Mouse (Mus musculus) heart, postnatal 0 days (tissue): ENCODE measurements at regions not wholly inside any gene's neighbourhood (a gene's known extent, or its start where the extent isn't known, plus 50 kb on each side); places are given as distances from the start of the nearest gene placed in this dataset.
A peak's percentile ranks its signal among the peaks of the same experiment; 100 is the strongest.

Experiments
- ATAC-seq: fragments of 200-750 bp; cut with Nextera tagmentation; 2 replicates; pipeline ENCODE4 v1.8.0; 2017; ENCODE audit warnings: low read depth, moderate number of reproducible peaks, moderate library complexity; ENCODE audit not compliant: insufficient read depth
- DNase-seq: peaks from one replicate; pipeline ENCODE4 v3.0.0-alpha.2; 2016; ENCODE audit warnings: low spot score
- H3K27ac ChIP-seq: fragments of 300-500 bp; sonication (generic); 2 replicates; pipeline ENCODE4 v1.5.1; 2014; ENCODE audit warnings: low read depth, mild to moderate bottlenecking
- H3K27me3 ChIP-seq: fragments of 300-500 bp; sonication (generic); 2 replicates; pipeline ENCODE4 v1.6.1; 2014; ENCODE audit warnings: low read length, mixed read lengths; ENCODE audit not compliant: control insufficient read depth, insufficient read depth
- H3K36me3 ChIP-seq: fragments of 300-500 bp; sonication (generic); replicated peaks from 2 replicates; pipeline ENCODE4 v1.6.1; 2014; ENCODE audit warnings: low read length, mixed read lengths; ENCODE audit not compliant: control insufficient read depth, insufficient read depth
- H3K4me1 ChIP-seq: fragments of 300-500 bp; sonication (generic); 2 replicates; pipeline ENCODE4 v1.6.1; 2014; ENCODE audit warnings: antibody characterized with exemption; ENCODE audit not compliant: control insufficient read depth, insufficient read depth
- H3K4me2 ChIP-seq: fragments of 300-500 bp; sonication (generic); 2 replicates; pipeline ENCODE4 v1.6.1; 2014; ENCODE audit warnings: low read depth, mild to moderate bottlenecking, low read length, moderate library complexity
- H3K4me3 ChIP-seq: fragments of 300-500 bp; sonication (generic); 2 replicates; pipeline ENCODE4 v1.5.1; 2014; ENCODE audit warnings: low read depth, low read length
- H3K9ac ChIP-seq: fragments of 300-500 bp; sonication (generic); replicated peaks from 2 replicates; pipeline ENCODE4 v1.6.1; 2014; ENCODE audit warnings: low read depth, low read length, mixed read lengths
- H3K9me3 ChIP-seq: fragments of 300-500 bp; sonication (generic); replicated peaks from 2 replicates; pipeline ENCODE4 v1.6.1; 2016; ENCODE audit warnings: low read length; ENCODE audit not compliant: control insufficient read depth
- CTCF ChIP-seq: IDR thresholded peaks from 2 replicates; pipeline ENCODE4 v1.5.1; 2016; ENCODE audit warnings: antibody characterized with exemption, control low read depth, low read depth
- EP300 ChIP-seq: IDR thresholded peaks from 2 replicates; pipeline ENCODE4 v1.6.1; 2016; ENCODE audit warnings: antibody characterized with exemption, low read depth
- WGBS: fragments of 180-500 bp; shearing (Covaris S2); extraction: QIAGEN DNeasy Blood & Tissue Kit; methylation state at CpG from one replicate; pipeline ENCODE4 v1.1.7; 2014; 5-methylcytosine and 5-hydroxymethylcytosine counted together

- no peaks in the 10 kb centered on the region for H3K9me3 ChIP-seq
- DNase-seq (no peak), ATAC-seq (no peak)
- H3K9ac ChIP-seq = no peak overlapping the region
- H3K27me3 ChIP-seq = no peaks in the 10 kb centered on the region
- H3K27ac ChIP-seq = no peak overlapping the region
- no peaks in the 10 kb centered on the region for H3K36me3 ChIP-seq
- WGBS = 85% methylated on average over 4 of the region's 4 CpGs
- no peak overlapping the region for H3K4me3 ChIP-seq
- H3K4me2 ChIP-seq = no peak overlapping the region
- peaks cover 7% of the 10 kb centered on the region; the same call in 1 of the 2 replicates for H3K4me1 ChIP-seq
- TF ChIP-seq CTCF (no peak), EP300 (no peak)
Observed at GRCm38 (mm10) chr9:120750820-120751219, 178.2 kb upstream of the Ctnnb1 start.

DNA sequence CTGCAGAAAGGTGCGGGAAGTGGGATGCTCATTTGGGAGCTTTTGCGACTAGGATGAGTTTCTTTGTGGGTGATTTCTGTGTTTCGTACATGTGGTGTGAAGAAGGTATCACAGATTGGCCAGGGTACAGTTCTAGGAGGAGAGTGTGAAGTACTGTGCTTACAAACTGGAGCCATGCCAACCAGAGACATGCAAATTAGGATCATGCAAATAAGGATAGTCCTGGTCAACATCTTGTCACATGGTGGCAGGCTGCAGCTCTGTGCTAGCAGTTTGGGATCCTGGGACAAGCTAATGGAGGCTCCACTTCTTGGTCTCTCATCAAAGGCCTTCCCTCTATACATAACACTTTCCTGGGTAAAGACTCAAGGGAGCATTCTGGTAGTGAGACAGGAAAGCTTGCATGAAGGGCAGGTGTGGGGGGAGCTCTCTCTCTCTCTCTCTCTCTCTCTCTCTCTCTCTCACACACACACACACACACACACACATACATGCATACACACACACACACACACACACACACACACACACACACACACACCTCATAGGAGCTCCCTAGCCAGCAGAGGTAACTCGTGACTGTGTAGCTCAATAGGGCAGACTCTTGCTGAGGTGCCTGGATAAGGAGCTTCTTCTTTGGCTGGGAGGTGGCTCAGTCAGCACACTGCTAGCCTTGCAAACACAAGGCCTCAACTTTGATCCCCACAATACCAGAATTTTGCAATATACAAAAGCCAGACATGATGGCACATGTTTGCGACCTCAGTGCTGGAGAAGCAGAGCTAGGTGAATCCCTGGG, 177.1 kb upstream of the Ctnnb1 start:
- H3K4me2 ChIP-seq = no peak overlapping the region
- H3K27me3 ChIP-seq = no peaks in the 10 kb centered on the region
- DNase-seq (peak; percentile 40), ATAC-seq (peak; percentile 84)
- H3K36me3 ChIP-seq = no peaks in the 10 kb centered on the region
- H3K4me1 ChIP-seq = peaks cover 6% of the 10 kb centered on the region; the same call in 1 of the 2 replicates
- TF ChIP-seq CTCF (no peak), EP300 (no peak)
- H3K9ac ChIP-seq = no peak overlapping the region
- WGBS = 77% methylated on average over 5 of the region's 5 CpGs
- no peak overlapping the region for H3K27ac ChIP-seq
- H3K9me3 ChIP-seq = no peaks in the 10 kb centered on the region
- no peak overlapping the region for H3K4me3 ChIP-seq

- DNase-seq (no peak), ATAC-seq (no peak)
- H3K9ac ChIP-seq = no peak overlapping the region
- H3K4me1 ChIP-seq = peaks cover 4% of the 10 kb centered on the region; the same call in 1 of the 2 replicates
- H3K27ac ChIP-seq = no peak overlapping the region
- no peaks in the 10 kb centered on the region for H3K27me3 ChIP-seq
- no peaks in the 10 kb centered on the region for H3K36me3 ChIP-seq
- no peaks in the 10 kb centered on the region for H3K9me3 ChIP-seq
- H3K4me3 ChIP-seq = no peak overlapping the region
- no peak overlapping the region for H3K4me2 ChIP-seq
- TF ChIP-seq EP300 (no peak), CTCF (no peak)
Observed at GRCm38 (mm10) chr9:120754151-120754550, 174.9 kb upstream of the Ctnnb1 start.

- TF ChIP-seq CTCF (no peak), EP300 (no peak)
- Histone ChIP-seq H3K4me2 (no peak overlapping the region), H3K36me3 (no peaks in the 10 kb centered on the region), H3K9me3 (no peaks in the 10 kb centered on the region), H3K27ac (no peak overlapping the region), H3K4me3 (no peak overlapping the region), H3K4me1 (peaks cover 4% of the 10 kb centered on the region; the same call in 1 of the 2 replicates), H3K9ac (no peak overlapping the region), H3K27me3 (no peaks in the 10 kb centered on the region)
- WGBS = 85% methylated on average over 7 of the region's 7 CpGs
- ATAC-seq (no peak), DNase-seq (no peak)
Observed at GRCm38 (mm10) chr9:120755486-120755885, 173.5 kb upstream of the Ctnnb1 start.

DNA sequence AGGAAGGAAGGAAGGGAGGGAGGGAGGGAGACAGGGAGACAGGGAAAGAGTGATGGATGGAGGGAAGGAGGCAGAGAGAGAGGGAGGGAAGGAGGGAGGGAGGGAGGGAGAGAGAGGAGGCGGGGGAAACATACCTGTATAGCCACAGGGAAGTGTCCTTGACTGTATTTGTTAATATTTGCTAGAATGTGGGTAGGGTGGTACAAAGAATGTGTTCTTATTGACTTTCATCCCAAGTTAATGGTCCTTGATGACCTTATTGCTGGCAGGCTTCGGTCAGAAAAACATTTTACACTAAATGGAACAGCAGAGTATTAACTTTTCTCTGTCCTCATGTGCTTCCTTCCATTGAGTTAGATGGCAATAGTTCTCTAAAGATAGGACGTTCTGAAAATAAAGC, 171.0 kb upstream of the Ctnnb1 start:
- TF ChIP-seq CTCF = no peak
- TF ChIP-seq EP300 = no peak
- H3K27ac ChIP-seq = no peak overlapping the region

DNA sequence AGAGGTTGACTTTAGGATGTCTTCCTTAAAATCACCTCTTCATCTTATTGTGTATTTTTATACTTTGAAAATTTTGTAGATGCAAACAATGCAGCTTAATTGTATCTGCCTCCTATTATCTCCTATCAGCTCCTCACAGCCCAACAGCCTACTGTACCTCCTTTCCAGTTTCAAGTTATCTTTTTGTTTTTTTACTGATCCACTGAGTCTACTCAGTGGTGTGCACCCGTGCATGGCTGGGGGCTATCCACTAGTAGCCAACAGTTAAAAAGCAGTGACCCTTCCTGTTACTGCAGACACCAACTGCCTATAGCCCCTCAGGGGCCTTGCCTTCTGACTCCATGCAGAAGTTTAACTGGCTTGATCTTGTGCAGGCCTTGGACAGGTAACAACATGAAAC, 170.4 kb upstream of the Ctnnb1 start:
- Histone ChIP-seq H3K9ac (no peak overlapping the region), H3K36me3 (no peaks in the 10 kb centered on the region), H3K27ac (no peak overlapping the region), H3K9me3 (no peaks in the 10 kb centered on the region), H3K4me1 (no peaks in the 10 kb centered on the region), H3K27me3 (no peaks in the 10 kb centered on the region), H3K4me2 (no peak overlapping the region), H3K4me3 (no peak overlapping the region)
- 52% methylated on average over 1 of the region's 1 CpGs for WGBS
- DNase-seq (no peak), ATAC-seq (no peak)
- TF ChIP-seq CTCF (no peak), EP300 (no peak)

More for the DNA sequence above, 171.0 kb upstream of the Ctnnb1 start:
- no peaks in the 10 kb centered on the region for H3K27me3 ChIP-seq
- no peak overlapping the region for H3K9ac ChIP-seq
- 87% methylated on average over 3 of the region's 3 CpGs for WGBS
- H3K36me3 ChIP-seq = no peaks in the 10 kb centered on the region
- no peaks in the 10 kb centered on the region for H3K4me1 ChIP-seq
- H3K9me3 ChIP-seq = no peaks in the 10 kb centered on the region
- ATAC-seq (no peak), DNase-seq (no peak)
- H3K4me3 ChIP-seq = no peak overlapping the region
- H3K4me2 ChIP-seq = no peak overlapping the region
